Mouse (Mus musculus) layer of hippocampus, postnatal 25 days (tissue): ENCODE results near the gene Olfr464. TPM values are rescaled to one million over a fixed set of nuclear protein-coding genes. Genes with fewer than 3 reads are reported as not detected.

Experiments
- DNase-seq, 2 experiments: peaks; one replicate each; pipeline ENCODE4 v3.0.0; 2022; ENCODE audit warnings: mixed read lengths in 2 of 2, low spot score in 1 of 2; ENCODE audit errors: extremely low spot score in 1 of 2
- total RNA-seq, 2 experiments: library from RNA; stranded (reverse); gene quantifications; 2 replicates each; pipeline ENCODE4 v1.2.3; 2021

The Olfr464 gene
- total RNA-seq: not detected

GRCm38 (mm10) chr11:87920966-87921365 lies at the start of gene Olfr464:
Gene Olfr464 (minus strand): TSS chr11:87920967.
- DNase-seq: no peak

DNA sequence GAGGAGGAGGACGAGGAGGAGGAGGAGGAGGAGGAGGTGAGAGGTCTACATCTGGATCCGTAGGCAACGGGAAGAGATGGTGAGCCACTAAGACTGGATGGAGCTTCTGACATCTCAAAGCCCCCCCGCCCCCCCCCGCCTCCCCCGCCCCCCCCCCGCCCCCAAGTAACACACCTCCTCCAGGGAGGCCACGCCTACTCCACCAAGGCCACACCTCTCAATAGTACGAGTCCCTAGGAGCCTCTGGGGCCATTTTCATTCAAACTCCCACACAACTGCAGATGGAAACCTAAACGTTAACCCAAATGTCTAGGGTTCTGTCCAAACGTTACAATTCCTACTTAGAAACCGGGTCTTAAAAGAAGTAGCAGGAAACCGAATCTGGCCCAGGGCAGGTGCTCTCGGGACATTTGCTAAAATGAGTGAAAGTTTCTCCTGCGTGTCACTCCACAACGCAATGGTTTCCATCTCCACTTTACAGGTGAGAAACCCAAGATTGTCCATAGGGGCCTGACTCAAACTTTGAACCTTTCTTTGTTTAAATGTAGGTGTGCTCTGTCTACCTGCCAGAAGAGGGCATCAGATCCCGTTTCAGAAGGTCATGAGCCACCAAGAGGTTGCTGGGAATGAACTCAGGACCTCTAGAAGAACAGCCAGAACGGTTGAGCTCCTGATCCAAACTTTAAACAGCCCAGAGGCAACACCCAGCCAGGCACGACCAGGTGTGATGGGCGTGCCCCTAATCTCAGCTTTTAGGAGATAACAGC lies 47.8 kb upstream of the Olfr464 start:
- no peak for DNase-seq

- DNase-seq: peak; percentile 70 to 93
Measured at GRCm38 (mm10) chr11:87967692-87968289, 47.0 kb upstream of the Olfr464 start.

GRCm38 (mm10) chr11:87966214-87966613 lies 45.4 kb upstream of the Olfr464 start:
- DNase-seq: no peak

- no peak for DNase-seq
Measured at GRCm38 (mm10) chr11:87965293-87965692, 44.5 kb upstream of the Olfr464 start.

DNA sequence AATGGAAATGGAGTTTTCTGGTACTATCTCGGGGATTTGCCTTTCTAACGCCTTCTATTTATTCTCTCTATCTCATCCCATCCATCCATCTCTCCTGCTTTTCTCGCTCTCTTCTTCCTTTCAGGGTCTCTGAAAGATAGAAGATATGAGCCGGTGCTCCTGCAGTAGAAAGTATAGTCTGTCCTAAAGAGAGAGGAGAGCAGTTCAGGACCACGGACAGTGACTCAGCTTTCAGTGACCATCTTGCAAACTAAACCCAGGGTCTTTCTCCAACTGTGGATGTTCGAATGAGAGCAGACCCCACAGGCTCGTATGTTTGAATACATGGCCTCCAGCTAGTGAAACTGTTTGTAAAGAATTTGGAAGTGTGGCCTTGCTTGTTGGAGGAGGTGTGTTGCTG lies 36.3 kb upstream of the Olfr464 start:
- DNase-seq: no peak

GRCm38 (mm10) chr11:87955144-87955543 lies 34.4 kb upstream of the Olfr464 start:
- no peak for DNase-seq

- no peak for DNase-seq
Measured at GRCm38 (mm10) chr11:87949990-87950389, 29.2 kb upstream of the Olfr464 start.

GRCm38 (mm10) chr11:87935467-87935866 lies 14.7 kb upstream of the Olfr464 start:
- DNase-seq: no peak

DNA sequence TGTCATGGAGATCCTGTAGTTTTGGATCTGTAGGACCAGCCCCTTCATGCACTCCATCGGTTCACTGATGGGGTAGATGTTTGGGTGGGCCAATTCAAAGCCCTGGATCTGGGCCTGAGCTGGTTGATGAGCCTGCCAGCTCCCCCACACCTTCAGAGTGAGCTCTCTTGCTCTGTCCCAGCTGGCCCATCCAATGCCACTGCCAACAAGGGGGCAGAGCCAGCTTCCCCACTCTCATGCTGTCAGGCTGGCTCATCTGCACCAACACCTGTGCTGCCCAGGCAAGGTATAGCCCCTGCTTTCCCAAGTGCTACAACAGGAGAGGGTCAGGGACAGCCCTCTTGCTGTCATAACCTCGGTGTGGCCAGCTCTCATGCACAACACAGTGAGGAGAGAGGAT lies 13.0 kb upstream of the Olfr464 start:
- DNase-seq: no peak

DNA sequence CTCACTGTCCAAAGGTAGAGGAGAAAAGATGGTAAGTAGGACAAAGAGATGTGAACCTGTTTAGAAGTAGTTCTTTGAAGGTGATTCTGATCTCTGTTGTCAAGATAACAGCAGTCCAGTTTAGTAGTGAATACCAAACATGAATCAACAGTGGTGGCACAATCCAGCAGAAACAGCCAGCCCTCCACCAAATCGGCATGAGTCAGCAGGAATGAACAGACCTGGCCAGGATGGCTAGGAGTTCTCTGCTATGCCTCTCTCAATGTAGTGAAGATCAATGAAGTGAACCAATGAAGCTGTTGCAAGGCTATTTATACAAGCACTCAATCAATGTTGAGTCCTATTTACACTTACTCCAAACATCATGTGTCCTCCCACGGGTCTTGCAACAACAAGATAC lies 9.6 kb upstream of the Olfr464 start:
- no peak for DNase-seq

GRCm38 (mm10) chr11:87920301-87920700 lies 466 bp downstream of the Olfr464 start:
- DNase-seq: no peak

- no peak for DNase-seq
Measured at GRCm38 (mm10) chr11:87916005-87916404, 4.8 kb downstream of the Olfr464 start.

DNA sequence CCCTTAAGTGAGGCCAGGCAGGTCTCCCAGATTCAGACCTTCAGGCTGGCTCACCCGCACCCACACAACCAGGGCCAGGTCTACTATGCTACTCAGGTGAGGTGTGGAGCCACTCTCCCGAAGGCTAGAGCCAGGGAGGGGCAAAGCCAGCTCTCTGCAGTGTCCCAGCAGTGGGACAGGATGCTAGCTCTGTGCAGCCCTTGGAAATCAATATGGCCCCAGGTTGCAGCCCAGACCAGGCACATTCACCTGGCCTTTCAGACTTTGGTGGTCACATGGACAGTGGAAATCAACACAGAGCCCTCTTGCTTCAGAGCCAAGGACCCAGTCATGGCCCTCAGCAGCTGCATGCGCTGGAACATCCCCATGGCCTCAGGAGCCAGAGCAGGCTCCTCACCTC lies 16.4 kb downstream of the Olfr464 start:
- no peak for DNase-seq

- DNase-seq: no peak
Measured at GRCm38 (mm10) chr11:87897287-87897686, 23.5 kb downstream of the Olfr464 start, which contains the start of gene Olfr463. Gene Olfr463 (minus strand): TSS chr11:87897387.

- no peak for DNase-seq
Measured at GRCm38 (mm10) chr11:87892168-87892567, 28.6 kb downstream of the Olfr464 start, which contains the start of gene Olfr462. Gene Olfr462 (minus strand): TSS chr11:87892268.

GRCm38 (mm10) chr11:87884856-87885255 lies 35.9 kb downstream of the Olfr464 start:
- DNase-seq: no peak

- DNase-seq: no peak
Measured at GRCm38 (mm10) chr11:87883493-87883892, 37.3 kb downstream of the Olfr464 start.

- DNase-seq: no peak
Measured at GRCm38 (mm10) chr11:87881714-87882113, 39.1 kb downstream of the Olfr464 start.

DNA sequence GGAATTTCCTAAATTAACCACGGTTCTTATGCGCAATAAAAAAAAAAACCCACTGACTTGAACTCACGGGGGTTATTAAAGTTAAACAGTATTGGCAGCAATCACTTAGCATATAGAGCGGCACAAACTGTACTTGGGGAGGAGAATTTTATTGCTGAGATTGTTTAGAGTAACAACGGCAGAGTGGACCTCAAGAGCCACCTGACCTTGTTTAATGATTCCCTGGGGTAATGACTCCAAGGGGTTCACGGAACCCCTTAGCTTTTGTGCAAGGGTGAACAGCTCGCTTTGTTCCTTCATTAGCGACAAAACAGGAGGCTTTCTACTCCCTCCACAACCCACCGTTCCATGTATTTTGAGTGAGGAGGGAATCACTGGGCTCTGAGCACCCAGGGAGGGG lies 40.9 kb downstream of the Olfr464 start:
- no peak for DNase-seq

DNA sequence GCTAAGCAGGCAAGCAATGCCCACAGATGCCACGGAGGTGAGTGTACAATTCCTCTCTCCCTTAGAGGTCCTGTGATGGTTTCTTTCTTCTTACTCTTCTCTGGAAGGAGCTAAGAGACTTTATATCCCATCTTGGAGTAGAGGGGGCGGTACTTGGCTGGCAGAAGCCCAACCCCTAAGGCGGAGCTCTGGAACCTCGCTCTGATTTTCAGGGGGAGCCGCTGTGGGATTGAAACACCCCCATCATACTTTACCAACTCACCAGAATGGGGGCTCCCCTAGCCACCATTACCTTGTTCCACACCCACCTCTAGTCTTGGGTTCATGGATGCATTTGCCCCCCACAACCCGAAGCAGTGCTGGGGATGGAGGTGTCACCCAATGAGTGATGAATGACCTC lies 45.3 kb downstream of the Olfr464 start, which contains the start of gene Epx:
Gene Epx (minus strand): TSS at position 101 of the 400 bp plus-strand sequence.
- DNase-seq: no peak

GRCm38 (mm10) chr11:87871766-87872165 lies 49.0 kb downstream of the Olfr464 start:
- DNase-seq: no peak
